Mouse (Mus musculus) stomach, embryonic 14.5 days (tissue): ENCODE results near the gene LTO1. TPM values are rescaled to one million over a fixed set of nuclear protein-coding genes. Genes with fewer than 3 reads are reported as not detected.

Experiments used
- ATAC-seq: fragments of 200-750 bp; cut with Nextera tagmentation; 2 replicates; pipeline ENCODE4 v1.8.0; 2017; ENCODE audit warnings: low read depth, moderate TSS enrichment; ENCODE audit not compliant: insufficient number of reproducible peaks, insufficient read depth, low FRiP score
- H3K27ac ChIP-seq: fragments of 300-500 bp; sonication (generic); 2 replicates; pipeline ENCODE4 v1.5.1; 2014; ENCODE audit warnings: mild to moderate bottlenecking, low read length, moderate library complexity, mixed read lengths
- H3K27me3 ChIP-seq: fragments of 300-500 bp; sonication (generic); 2 replicates; pipeline ENCODE4 v1.6.1; 2014; ENCODE audit warnings: low read length, control low read depth, mixed read lengths; ENCODE audit not compliant: control insufficient read depth, insufficient read depth
- H3K36me3 ChIP-seq: fragments of 300-500 bp; sonication (generic); 2 replicates; pipeline ENCODE4 v1.6.1; 2014; ENCODE audit warnings: mild to moderate bottlenecking, control low read depth, low read length, moderate library complexity, mixed read lengths; ENCODE audit not compliant: control insufficient read depth, insufficient read depth
- H3K4me1 ChIP-seq: fragments of 300-500 bp; sonication (generic); 2 replicates; pipeline ENCODE4 v1.6.1; 2014; ENCODE audit warnings: low read length, control low read depth, mixed read lengths; ENCODE audit not compliant: control insufficient read depth, insufficient read depth
- H3K4me2 ChIP-seq: fragments of 300-500 bp; sonication (generic); replicated peaks from 2 replicates; pipeline ENCODE4 v1.6.1; 2014; ENCODE audit warnings: low read depth, low read length, control low read depth
- H3K4me3 ChIP-seq: fragments of 300-500 bp; sonication (generic); 2 replicates; pipeline ENCODE4 v1.5.1; 2014; ENCODE audit warnings: low read depth, low read length, control low read depth
- H3K9ac ChIP-seq: fragments of 300-500 bp; sonication (generic); replicated peaks from 2 replicates; pipeline ENCODE4 v1.6.1; 2014; ENCODE audit warnings: low read depth, mild to moderate bottlenecking, control low read depth, low read length, moderate library complexity, mixed read lengths
- H3K9me3 ChIP-seq: fragments of 300-500 bp; sonication (generic); 2 replicates; pipeline ENCODE4 v1.6.1; 2016; ENCODE audit warnings: low read depth, low read length, control low read depth; ENCODE audit not compliant: control insufficient read depth
- WGBS: fragments of 180-500 bp; shearing (Covaris S2); extraction: QIAGEN DNeasy Blood & Tissue Kit; methylation state at CpG from one replicate; pipeline ENCODE4 v1.1.7; 2014; 5-methylcytosine and 5-hydroxymethylcytosine counted together
- polyA plus RNA-seq: library from polyadenylated mRNA; unstranded; fragments of >200 nt; fragmentation: Nextera tagmentation; extraction: Ambion mirVana; gene quantifications from 2 replicates; pipeline ENCODE4 v1.2.1, GENCODE M21; 2014

The LTO1 gene
- polyA plus RNA-seq, 1 experiment from 2014 or later: 23.7 TPM

GRCm38 (mm10) chr7:144914296-144914947 is 478 bp upstream of the LTO1 start:
- peak; percentile 89 for ATAC-seq
- 10% methylated on average over 17 of the region's 17 CpGs for WGBS
- Histone ChIP-seq H3K27ac (peak overlapping the region; percentile 63; the same call in 1 of the 2 replicates), H3K27me3 (no peaks in the 10 kb centered on the region), H3K36me3 (peaks cover 5% of the 10 kb centered on the region), H3K9me3 (no peaks in the 10 kb centered on the region), H3K4me2 (peak overlapping the region; percentile 51), H3K9ac (peak overlapping the region; percentile 4), H3K4me1 (peaks cover 9% of the 10 kb centered on the region; the same call in 1 of the 2 replicates), H3K4me3 (peak overlapping the region; percentile 89)

- H3K9me3 ChIP-seq: no peaks in the 10 kb centered on the region
- H3K27me3 ChIP-seq: no peaks in the 10 kb centered on the region
- 70% methylated on average over 1 of the region's 1 CpGs for WGBS
- no peak overlapping the region for H3K27ac ChIP-seq
- no peak overlapping the region for H3K4me2 ChIP-seq
- H3K4me1 ChIP-seq: peaks cover 9% of the 10 kb centered on the region; the same call in 1 of the 2 replicates
- ATAC-seq: no peak
- no peak overlapping the region for H3K4me3 ChIP-seq
- no peak overlapping the region for H3K9ac ChIP-seq
- H3K36me3 ChIP-seq: peaks cover 12% of the 10 kb centered on the region
Measured at GRCm38 (mm10) chr7:144918823-144919222, 3.9 kb downstream of the LTO1 start.

- no peak for ATAC-seq
Measured at GRCm38 (mm10) chr7:144927591-144927990, 12.7 kb downstream of the LTO1 start.

GRCm38 (mm10) chr7:144928009-144928888 is 13.3 kb downstream of the LTO1 start:
- ATAC-seq: no peak

More at GRCm38 (mm10) chr7:144927591-144927990, 12.7 kb downstream of the LTO1 start:
- H3K4me3 ChIP-seq: no peak overlapping the region
- no peaks in the 10 kb centered on the region for H3K4me1 ChIP-seq
- no peaks in the 10 kb centered on the region; the same call in 1 of the 2 replicates for H3K36me3 ChIP-seq
- H3K4me2 ChIP-seq: no peak overlapping the region
- H3K27ac ChIP-seq: no peak overlapping the region
- H3K9ac ChIP-seq: no peak overlapping the region
- no peaks in the 10 kb centered on the region for H3K27me3 ChIP-seq
- H3K9me3 ChIP-seq: no peaks in the 10 kb centered on the region
- WGBS: 88% methylated on average over 2 of the region's 2 CpGs

GRCm38 (mm10) chr7:144928889-144929210 is 13.9 kb downstream of the LTO1 start:
- peaks cover 7% of the 10 kb centered on the region; the same call in 1 of the 2 replicates for H3K36me3 ChIP-seq
- no peak overlapping the region for H3K9ac ChIP-seq
- ATAC-seq: no peak
- no peak overlapping the region for H3K4me3 ChIP-seq
- no peak overlapping the region for H3K27ac ChIP-seq
- no peaks in the 10 kb centered on the region for H3K4me1 ChIP-seq
- WGBS: 79% methylated on average over 6 of the region's 6 CpGs
- H3K9me3 ChIP-seq: no peaks in the 10 kb centered on the region
- no peak overlapping the region for H3K4me2 ChIP-seq
- H3K27me3 ChIP-seq: no peaks in the 10 kb centered on the region

More at GRCm38 (mm10) chr7:144928009-144928888, 13.3 kb downstream of the LTO1 start:
- WGBS: 80% methylated on average over 4 of the region's 4 CpGs
- Histone ChIP-seq H3K4me3 (no peak overlapping the region), H3K27ac (no peak overlapping the region), H3K36me3 (peaks cover 1% of the 10 kb centered on the region; the same call in 1 of the 2 replicates), H3K27me3 (no peaks in the 10 kb centered on the region), H3K4me1 (no peaks in the 10 kb centered on the region), H3K4me2 (no peak overlapping the region), H3K9ac (no peak overlapping the region), H3K9me3 (no peaks in the 10 kb centered on the region)

- H3K9me3 ChIP-seq: no peaks in the 10 kb centered on the region
- H3K36me3 ChIP-seq: peaks cover 13% of the 10 kb centered on the region
- no peak overlapping the region for H3K4me3 ChIP-seq
- no peaks in the 10 kb centered on the region for H3K4me1 ChIP-seq
- H3K4me2 ChIP-seq: no peak overlapping the region
- H3K27ac ChIP-seq: no peak overlapping the region
- no peaks in the 10 kb centered on the region for H3K27me3 ChIP-seq
- ATAC-seq: no peak
- no peak overlapping the region for H3K9ac ChIP-seq
- 74% methylated on average over 8 of the region's 8 CpGs for WGBS
Measured at GRCm38 (mm10) chr7:144929506-144929905, 14.6 kb downstream of the LTO1 start.

GRCm38 (mm10) chr7:144929931-144930330 is 15.0 kb downstream of the LTO1 start:
- H3K9ac ChIP-seq: no peak overlapping the region
- no peaks in the 10 kb centered on the region for H3K4me1 ChIP-seq
- 65% methylated on average over 5 of the region's 5 CpGs for WGBS
- no peaks in the 10 kb centered on the region for H3K27me3 ChIP-seq
- H3K9me3 ChIP-seq: no peaks in the 10 kb centered on the region
- no peak for ATAC-seq
- no peak overlapping the region for H3K27ac ChIP-seq
- no peak overlapping the region for H3K4me3 ChIP-seq
- no peak overlapping the region for H3K4me2 ChIP-seq
- H3K36me3 ChIP-seq: peaks cover 17% of the 10 kb centered on the region

- 0 out of 2 replicates have a peak, but pooled peaks cover under 1% of the 10 kb centered on the region for H3K4me1 ChIP-seq
- no peaks in the 10 kb centered on the region for H3K27me3 ChIP-seq
- no peak overlapping the region for H3K4me3 ChIP-seq
- WGBS: 25% methylated on average over 3 of the region's 3 CpGs
- no peak overlapping the region for H3K4me2 ChIP-seq
- ATAC-seq: no peak
- H3K36me3 ChIP-seq: peaks cover 24% of the 10 kb centered on the region
- no peaks in the 10 kb centered on the region for H3K9me3 ChIP-seq
- H3K27ac ChIP-seq: no peak overlapping the region
- H3K9ac ChIP-seq: no peak overlapping the region
Measured at GRCm38 (mm10) chr7:144931778-144932177, 16.9 kb downstream of the LTO1 start.
